Mouse (Mus musculus) CH12.LX (cell line): ENCODE results near the gene Clec10a. TPM values are rescaled to one million over a fixed set of nuclear protein-coding genes. Genes with fewer than 3 reads are reported as not detected.
"Not testable (repeated sequence)": the region's sequence is repeated elsewhere in the genome, so short reads cannot be mapped to it uniquely, and the experiment has no call there.

ENCODE experiments used
- DNase-seq: peaks from one replicate; pipeline ENCODE4 v3.0.0-alpha.2; 2013; ENCODE audit errors: extremely low read depth
- H3K27ac ChIP-seq: 2 replicates; pipeline ENCODE4 v1.5.1; 2012; ENCODE audit warnings: low read depth, mild to moderate bottlenecking, control low read depth, moderate library complexity; ENCODE audit not compliant: insufficient read depth
- H3K27me3 ChIP-seq: replicated peaks from 2 replicates; pipeline ENCODE3; 2012; ENCODE audit warnings: inconsistent platforms
- H3K36me3 ChIP-seq, 2 experiments: replicated peaks in 1 of 2; 2 replicates each; pipeline versions ENCODE3 to v1.6.1; 2012; ENCODE audit warnings: inconsistent platforms in 1 of 2, low read length in 1 of 2, mild to moderate bottlenecking in 1 of 2, mixed read lengths in 1 of 2, moderate library complexity in 1 of 2; ENCODE audit not compliant: control insufficient read depth in 1 of 2, insufficient read depth in 1 of 2
- H3K4me1 ChIP-seq, 2 experiments: 2 replicates each; pipeline ENCODE4 v1.6.1; 2012; ENCODE audit warnings: inconsistent platforms in 1 of 2, moderate library complexity in 1 of 2; ENCODE audit not compliant: insufficient read depth in 2 of 2, control insufficient read depth in 1 of 2
- H3K4me2 ChIP-seq: 2 replicates; pipeline ENCODE4 v1.6.1; 2012; ENCODE audit warnings: low read depth, mild to moderate bottlenecking, control low read depth; ENCODE audit not compliant: poor library complexity, insufficient read depth, severe bottlenecking
- H3K4me3 ChIP-seq, 3 experiments: fragments of 150-350 bp in 1 of 3; sonication (generic) in 1 of 3; replicated peaks in 1 of 3; 2 replicates each; pipeline versions ENCODE3 to v1.5.1; 2011 to 2012; ENCODE audit warnings: low read depth in 2 of 3, low read length in 2 of 3, mild to moderate bottlenecking in 2 of 3, moderate library complexity in 2 of 3, control low read depth in 1 of 3, improper control_type of control experiment in 1 of 3, inconsistent platforms in 1 of 3, mixed read lengths in 1 of 3; ENCODE audit not compliant: poor library complexity in 1 of 3
- H3K79me2 ChIP-seq: replicated peaks from 2 replicates; pipeline ENCODE4 v1.6.1; 2012; ENCODE audit warnings: mild to moderate bottlenecking, moderate library complexity; ENCODE audit not compliant: control insufficient read depth, poor library complexity, insufficient read depth, severe bottlenecking; ENCODE audit errors: extremely low read depth
- H3K9ac ChIP-seq: 2 replicates; pipeline ENCODE4 v1.6.1; 2012; ENCODE audit warnings: low read depth, mild to moderate bottlenecking, control low read depth, moderate library complexity; ENCODE audit not compliant: insufficient read depth
- H3K9me3 ChIP-seq: replicated peaks from 2 replicates; pipeline ENCODE3; 2012; ENCODE audit warnings: low read length, inconsistent platforms, mixed read lengths
- CTCF ChIP-seq, 2 experiments: IDR thresholded peaks in 1 of 2; conservative IDR thresholded peaks in 1 of 2; 2 replicates each; pipeline ENCODE4 v1.5.1; 2011 to 2012; ENCODE audit warnings: low read depth in 2 of 2, low read length in 2 of 2, improper control_type of control experiment in 1 of 2, inconsistent platforms in 1 of 2, mild to moderate bottlenecking in 1 of 2, moderate library complexity in 1 of 2
- ELF1 ChIP-seq: IDR thresholded peaks from 2 replicates; pipeline ENCODE4 v1.6.1; 2014; ENCODE audit warnings: low read depth, mild to moderate bottlenecking, inconsistent platforms, low read length, improper control_type of control experiment
- ETS1 ChIP-seq: conservative IDR thresholded peaks from 2 replicates; pipeline ENCODE4 v1.6.1; 2012; ENCODE audit warnings: low read depth, mild to moderate bottlenecking, inconsistent platforms, low read length, improper control_type of control experiment, moderate library complexity
- JUN ChIP-seq: IDR thresholded peaks from 2 replicates; pipeline ENCODE4 v1.6.1; 2011; ENCODE audit warnings: low read depth, mild to moderate bottlenecking, low read length, improper control_type of control experiment, moderate library complexity; ENCODE audit not compliant: insufficient read depth
- JUND ChIP-seq: conservative IDR thresholded peaks from 2 replicates; pipeline ENCODE4 v1.6.1; 2011; ENCODE audit warnings: low read depth, low read length, improper control_type of control experiment
- MXI1 ChIP-seq: IDR thresholded peaks from 2 replicates; pipeline ENCODE4 v1.6.1; 2011; ENCODE audit warnings: mild to moderate bottlenecking, low read depth, low read length, improper control_type of control experiment
- NELFE ChIP-seq: IDR thresholded peaks from 2 replicates; pipeline ENCODE4 v1.6.1; 2011; ENCODE audit warnings: low read depth, low read length, improper control_type of control experiment
- NRF1 ChIP-seq: IDR thresholded peaks from 2 replicates; pipeline ENCODE4 v1.6.1; 2014; ENCODE audit warnings: low read depth, mild to moderate bottlenecking, inconsistent platforms, low read length, improper control_type of control experiment, moderate library complexity
- PAX5 ChIP-seq: IDR thresholded peaks from 2 replicates; pipeline ENCODE4 v1.6.1; 2012; ENCODE audit warnings: low read length, inconsistent platforms, mixed read lengths
- RAD21 ChIP-seq: IDR thresholded peaks from 2 replicates; pipeline ENCODE4 v1.6.1; 2011; ENCODE audit warnings: low read depth, mild to moderate bottlenecking, low read length, improper control_type of control experiment, moderate library complexity
- RCOR1 ChIP-seq: conservative IDR thresholded peaks from 2 replicates; pipeline ENCODE4 v1.6.1; 2012; ENCODE audit warnings: low read depth, mild to moderate bottlenecking, inconsistent platforms, low read length, improper control_type of control experiment
- SMC3 ChIP-seq: IDR thresholded peaks from 2 replicates; pipeline ENCODE4 v1.6.1; 2011; ENCODE audit warnings: low read depth, low read length, improper control_type of control experiment
- TCF12 ChIP-seq: IDR thresholded peaks from 2 replicates; pipeline ENCODE4 v1.6.1; 2014; ENCODE audit warnings: low read depth, mild to moderate bottlenecking, inconsistent platforms, low read length, improper control_type of control experiment
- ZNF384 ChIP-seq: IDR thresholded peaks from 2 replicates; pipeline ENCODE4 v1.6.1; 2012; ENCODE audit warnings: low read depth, low read length, improper control_type of control experiment, inconsistent platforms
- dilution Hi-C: fragments of 300-500 bp; cut with MboI; formaldehyde crosslinking; loops from 2 replicates; pipeline ENCODE4 v1.14.3; 2020; ENCODE audit warnings: low sequenced_read_pairs; ENCODE audit not compliant: extremely low pct_unique_long_range_greater_than_20kb, extremely low pct_ligation_motif_present
- in situ Hi-C: fragments of 300-500 bp; cut with MboI; formaldehyde crosslinking; loops from 3 replicates; pipeline ENCODE4 v1.14.3; 2019; ENCODE audit warnings: low sequenced_read_pairs, low pct_ligation_motif_present, low pct_unique_long_range_greater_than_20kb, mixed read lengths
- polyA plus RNA-seq: library from polyadenylated mRNA; unstranded; fragments of >175 nt; gene quantifications from 2 replicates; pipeline ENCODE4 v1.2.1, GENCODE M21; 2012; ENCODE audit warnings: low read depth; ENCODE audit not compliant: insufficient read length
- total RNA-seq, 2 experiments: library from RNA; depleted of rRNA; stranded (reverse); fragments of 300-350 nt in 1 of 2; fragments of >200 nt in 1 of 2; gene quantifications; 2 replicates each; pipeline ENCODE4 v1.2.3; 2012 to 2014

The Clec10a gene
- total and polyA plus RNA-seq, 3 experiments = not detected

- H3K9me3 ChIP-seq, H3K79me2 ChIP-seq, H3K27ac ChIP-seq, H3K4me3 ChIP-seq, dilution Hi-C loops, H3K4me2 ChIP-seq, in situ Hi-C loops, DNase-seq, H3K36me3 ChIP-seq, H3K4me1 ChIP-seq, H3K9ac ChIP-seq: not testable (repeated sequence)
- peaks cover 41% of the 10 kb centered on the region for H3K27me3 ChIP-seq
- TF ChIP-seq NRF1 = 0 out of 2 replicates have a peak, but pooled peaks have one; percentile 31
Measured at GRCm38 (mm10) chr11:70135925-70136324, 20.1 kb upstream of the Clec10a start.

GRCm38 (mm10) chr11:70139171-70139570, 16.8 kb upstream of the Clec10a start:
- Histone ChIP-seq H3K9ac (no peak overlapping the region), H3K36me3 (no peaks in the 10 kb centered on the region), H3K79me2 (no peaks in the 10 kb centered on the region), H3K27me3 (peaks cover 33% of the 10 kb centered on the region), H3K4me1 (peaks cover 1 to 3% of the 10 kb centered on the region in 2 experiments; a peak in 1 of 4 replicates), H3K27ac (no peak overlapping the region), H3K4me2 (no peak overlapping the region), H3K4me3 (no peak overlapping the region), H3K9me3 (no peaks in the 10 kb centered on the region)
- in situ Hi-C loops = no loop called here
- dilution Hi-C loops = no loop called here
- no peak for TF ChIP-seq MXI1
- no peak for DNase-seq

- Histone ChIP-seq H3K27ac (no peak overlapping the region), H3K36me3 (no peaks in the 10 kb centered on the region), H3K4me1 (no peaks in the 10 kb centered on the region), H3K9me3 (no peaks in the 10 kb centered on the region), H3K4me3 (no peak overlapping the region), H3K27me3 (peaks cover 18% of the 10 kb centered on the region), H3K4me2 (no peak overlapping the region), H3K79me2 (no peaks in the 10 kb centered on the region), H3K9ac (no peak overlapping the region)
- in situ Hi-C loops (no loop called here), dilution Hi-C loops (no loop called here)
- TF ChIP-seq TCF12 = no peak
- TF ChIP-seq JUND = peak; percentile 98
- no peak for TF ChIP-seq MXI1
- TF ChIP-seq RCOR1 = no peak
- TF ChIP-seq ZNF384 = peak; percentile 71
- TF ChIP-seq ELF1 = no peak
- TF ChIP-seq NELFE = no peak
- TF ChIP-seq JUN = peak; percentile 91
- TF ChIP-seq SMC3 = peak; percentile 49; the same call in 1 of the 2 replicates
- TF ChIP-seq RAD21 = peak; percentile 55
- no peak for TF ChIP-seq ETS1
- TF ChIP-seq CTCF (conservative IDR thresholded peaks at IDR 0.05 in 1 of 2, IDR thresholded peaks at IDR 0.05 in 1 of 2; ENCODE audit: low read depth in 2 of 2, low read length in 2 of 2) = peak in 1 of 2 experiments; percentile 64; a peak in 2 of 4 replicates
- TF ChIP-seq NRF1 = no peak
- TF ChIP-seq PAX5 = no peak
- DNase-seq = peak; percentile 60
Measured at GRCm38 (mm10) chr11:70151072-70151471, 4.9 kb upstream of the Clec10a start.
